Mouse (Mus musculus) heart, postnatal 14 days (tissue): ENCODE measurements at regions not wholly inside any gene's neighbourhood (a gene's known extent, or its start where the extent isn't known, plus 50 kb on each side); places are given as distances from the start of the nearest gene placed in this dataset.

Experiments used
- DNase-seq, 2 experiments: peaks; one replicate each; pipeline ENCODE4 v3.0.0; 2021 to 2022
- intact Hi-C: fragments of 180-260 bp; cut with DNase I; formaldehyde crosslinking; loops from one replicate; pipeline ENCODE4 v1.15.1; 2025

DNA sequence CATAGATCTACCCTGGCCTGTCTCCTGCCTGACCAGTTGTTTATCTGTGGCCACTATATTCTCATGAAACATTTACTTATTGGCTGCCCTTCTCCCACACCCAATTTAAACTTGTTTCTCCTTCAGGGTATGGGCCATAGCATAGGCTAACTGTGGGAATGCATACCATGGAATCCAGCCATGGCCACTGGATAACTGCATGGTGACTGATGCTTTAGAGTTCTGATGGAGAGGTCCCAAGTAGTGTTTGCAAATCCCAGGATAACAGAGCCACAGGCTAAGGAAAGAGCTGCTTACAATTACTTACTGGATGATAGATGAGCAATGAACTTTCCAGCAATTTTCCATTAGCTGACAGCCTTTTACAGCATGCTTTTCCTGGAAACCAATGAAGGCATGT lies 139.5 kb upstream of the Sstr4 start:
- intact Hi-C loops, result no loop called here
- DNase-seq, result no peak

DNA sequence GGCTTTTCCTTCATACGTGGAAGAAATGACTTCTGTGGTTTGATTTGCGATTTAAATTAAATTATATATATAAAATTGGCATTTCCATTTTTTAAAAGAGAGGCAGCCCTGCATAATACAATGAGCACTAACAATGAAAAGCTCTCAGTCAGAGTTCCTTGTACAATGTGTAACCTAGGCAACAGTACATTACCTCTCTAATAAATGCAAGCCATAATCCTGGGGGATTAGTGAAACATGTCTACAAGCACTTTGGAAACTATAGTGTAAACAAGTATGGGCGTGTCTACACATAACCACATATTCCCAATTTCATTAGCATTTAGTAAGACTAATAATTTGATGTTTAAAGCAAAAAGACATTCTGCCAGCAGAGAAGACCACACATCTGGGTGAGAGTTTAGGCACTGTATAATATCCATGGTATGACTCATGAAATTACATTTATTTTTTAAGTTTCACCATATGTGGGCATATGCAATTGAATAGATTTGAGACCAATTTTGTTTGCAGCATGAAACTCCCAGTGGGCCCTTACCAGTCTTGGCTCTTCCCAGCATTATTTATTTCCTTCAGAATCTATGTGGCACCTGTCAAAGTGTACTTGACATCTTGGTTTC lies 130.9 kb upstream of the Sstr4 start:
- no peak for DNase-seq
- intact Hi-C loops, result no loop called here

DNA sequence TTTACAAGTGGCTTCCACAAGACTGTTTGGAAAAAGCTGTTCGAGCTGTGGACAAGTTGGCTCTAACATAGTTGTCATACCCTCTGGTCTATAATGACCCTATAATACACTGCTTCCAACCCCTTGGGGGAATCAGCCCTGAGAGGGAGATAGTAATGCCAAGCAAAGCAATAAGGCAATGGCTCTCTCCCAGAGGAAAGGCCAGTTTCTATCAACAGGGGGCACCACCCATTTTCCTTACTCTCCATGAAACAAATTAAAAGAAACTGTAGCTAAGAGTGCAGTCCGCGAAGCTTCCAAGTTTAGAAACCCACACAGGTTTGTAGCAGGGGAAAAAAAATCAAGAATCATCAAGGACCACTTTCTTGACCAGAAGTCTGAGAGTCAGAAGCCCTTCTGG lies 115.9 kb upstream of the Sstr4 start:
- DNase-seq, result peak in 1 of 2 experiments; percentile 7
- intact Hi-C loops, result loop anchor here (10.0 kb wide), 1 partner anchor 126 kb away; the partner anchor contains the start of gene Thbd

DNA sequence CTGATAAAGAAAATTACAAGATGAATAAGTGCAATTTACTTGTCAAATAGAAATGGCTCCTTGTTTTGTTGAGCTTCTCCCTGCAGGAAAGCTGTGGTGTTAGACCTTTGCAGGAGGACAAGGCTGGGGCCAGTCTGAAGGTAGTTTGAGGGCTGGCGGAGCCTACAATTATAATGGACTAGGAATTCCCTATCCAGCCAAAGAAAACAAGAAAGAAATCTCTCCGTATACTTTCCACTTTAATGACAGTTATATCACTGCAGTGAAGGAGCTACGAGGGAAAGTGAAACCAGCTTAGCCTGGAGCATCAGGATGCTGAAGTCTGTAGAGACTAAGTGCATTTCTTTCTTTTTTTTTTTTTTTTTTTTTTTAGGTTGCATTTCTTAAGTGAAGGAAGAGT lies 104.8 kb upstream of the Sstr4 start:
- intact Hi-C loops, result no loop called here
- no peak for DNase-seq

DNA sequence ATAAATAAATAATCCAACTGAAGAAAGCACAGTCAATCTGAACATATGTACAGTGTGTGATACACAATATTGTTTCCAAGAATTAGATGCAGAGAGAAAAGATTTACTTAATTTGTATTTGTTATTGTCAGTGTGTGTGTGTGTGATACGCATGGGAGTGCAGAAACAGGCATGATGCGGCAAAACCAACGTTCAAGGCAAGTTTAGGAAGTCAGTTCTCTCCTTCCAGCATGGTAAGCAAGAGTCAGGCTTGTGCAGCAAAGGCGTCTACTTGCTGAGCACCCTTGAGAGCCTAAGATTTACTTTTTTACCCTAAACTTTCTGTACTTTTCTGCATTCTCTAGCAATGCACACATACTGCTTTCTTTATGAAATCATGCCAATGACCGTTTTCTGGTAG lies 102.7 kb upstream of the Sstr4 start:
- DNase-seq, result no peak
- intact Hi-C loops, result no loop called here

DNA sequence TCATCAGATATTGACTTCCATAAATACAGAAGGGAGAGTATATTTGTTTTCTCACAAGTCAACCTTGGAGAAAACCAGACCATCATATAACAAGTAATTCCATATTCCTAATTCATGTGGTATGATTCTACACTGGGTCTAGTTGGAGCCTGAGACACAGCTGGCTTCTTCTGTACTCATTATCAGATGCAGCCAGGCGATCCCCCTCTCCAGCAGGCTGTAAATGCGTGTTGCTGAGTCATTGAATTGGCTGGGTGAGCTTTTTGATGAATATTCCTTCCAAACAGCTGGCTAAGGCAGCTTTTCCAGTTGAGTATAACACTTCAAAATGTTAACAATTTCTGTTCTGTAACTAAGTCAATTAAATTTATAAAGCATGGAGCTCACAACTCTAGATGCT lies 102.2 kb upstream of the Sstr4 start:
- intact Hi-C loops, result no loop called here
- DNase-seq, result peak in 1 of 2 experiments; percentile 22

DNA sequence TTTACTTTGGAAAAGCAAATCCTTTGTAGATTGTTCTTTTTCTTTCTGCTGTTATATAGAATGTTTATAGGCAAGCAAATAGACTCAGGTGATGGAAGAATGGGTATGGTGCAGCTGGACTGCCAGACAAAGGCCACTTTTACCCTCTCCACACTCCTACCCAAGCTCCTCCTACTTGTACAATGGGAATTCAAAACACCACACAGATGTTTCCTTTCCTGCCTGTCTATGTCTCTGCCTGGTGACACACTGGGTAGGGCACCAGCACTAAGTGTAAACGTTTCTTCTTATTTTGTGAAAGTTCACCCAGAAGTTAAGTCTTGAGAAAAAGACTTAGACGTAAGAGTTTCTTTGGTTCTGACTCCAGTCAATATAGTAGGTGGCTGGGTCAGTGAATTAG lies 94.3 kb upstream of the Sstr4 start:
- DNase-seq, result no peak
- intact Hi-C loops, result no loop called here

DNA sequence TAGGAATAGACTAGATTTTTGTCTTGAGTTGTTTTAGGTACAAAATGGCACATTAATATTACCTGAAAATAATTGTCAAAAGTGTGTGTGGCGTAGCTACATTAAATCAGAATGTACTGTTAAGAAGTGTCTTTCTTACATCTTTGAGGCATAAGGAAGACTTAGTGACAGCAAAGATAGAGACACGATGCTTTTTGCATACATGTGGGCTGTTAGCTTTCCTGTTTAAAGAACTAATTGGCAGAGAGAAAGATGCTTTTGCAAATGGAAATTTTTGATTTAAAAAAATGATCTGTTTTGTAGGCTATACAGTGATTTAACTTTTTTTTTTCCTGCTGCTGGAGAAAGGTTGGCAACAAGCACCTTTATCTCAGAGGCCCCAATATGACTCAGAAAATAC lies 82.9 kb upstream of the Sstr4 start:
- intact Hi-C loops, result no loop called here
- no peak for DNase-seq

DNA sequence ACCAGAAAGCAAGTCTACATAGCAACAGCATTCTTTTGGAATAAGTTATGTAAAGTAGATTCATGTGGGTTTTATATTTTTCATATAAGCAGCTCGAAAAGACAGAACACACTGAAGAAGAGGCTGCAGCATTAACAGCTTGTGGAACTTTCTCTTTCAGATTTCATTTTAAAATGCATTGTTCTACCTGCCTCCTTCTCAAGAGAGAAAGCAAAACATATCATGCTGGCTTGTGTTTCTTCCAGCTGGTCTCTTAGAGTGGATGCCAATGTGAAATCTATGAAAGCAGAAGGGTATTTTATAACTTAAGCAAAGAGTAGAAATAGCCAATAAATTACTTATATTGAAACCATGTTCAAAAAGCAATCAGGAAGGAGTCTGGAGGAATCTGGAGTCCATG lies 74.2 kb upstream of the Sstr4 start:
- no peak for DNase-seq
- intact Hi-C loops, result no loop called here

DNA sequence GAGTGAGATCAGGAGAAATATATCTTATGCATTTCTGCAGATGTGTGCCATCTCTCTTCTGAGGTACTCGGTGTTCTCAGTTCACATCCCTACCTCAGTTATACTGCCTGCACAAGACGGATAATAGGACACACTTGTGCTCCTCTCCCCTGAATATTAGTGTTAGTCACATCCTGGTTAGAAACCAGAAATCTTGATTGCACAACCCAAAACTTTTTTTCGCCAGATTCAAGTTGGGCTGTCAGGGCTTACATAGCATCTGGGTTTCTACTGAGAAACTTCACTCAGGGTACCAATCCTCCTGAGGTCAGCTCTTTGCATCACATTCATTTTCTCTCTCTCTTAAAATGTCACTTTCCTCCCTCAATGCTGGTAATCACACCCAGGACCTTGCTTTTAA lies 69.8 kb upstream of the Sstr4 start:
- no peak for DNase-seq

DNA sequence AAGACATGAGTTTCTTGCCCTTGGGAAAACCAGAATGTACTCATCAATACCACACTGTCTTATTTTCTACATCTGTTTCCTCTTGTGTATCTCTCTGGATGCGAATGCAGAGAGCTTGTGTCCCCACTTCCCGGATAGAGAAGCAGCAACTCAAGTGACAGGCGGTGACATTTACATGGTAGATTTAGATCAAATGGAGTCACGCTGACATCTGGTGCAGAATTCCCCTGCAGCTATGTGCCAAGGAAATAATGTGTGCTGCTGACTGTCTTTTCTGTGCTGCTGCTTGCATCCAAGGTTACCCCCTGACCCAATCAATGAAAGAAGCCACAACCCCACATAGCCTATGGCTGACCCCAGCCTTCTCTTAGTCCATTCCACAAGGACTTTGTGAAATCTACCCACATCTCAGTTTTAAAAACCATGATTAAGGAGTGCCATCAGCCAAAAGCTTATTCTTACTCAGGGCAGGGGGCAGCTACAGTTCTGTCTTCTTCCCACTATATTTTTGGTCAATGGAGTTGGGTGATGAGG lies 69.2 kb upstream of the Sstr4 start:
- DNase-seq, result no peak
- intact Hi-C loops, result no loop called here

More for the DNA sequence above, 69.8 kb upstream of the Sstr4 start:
- intact Hi-C loops, result no loop called here

DNA sequence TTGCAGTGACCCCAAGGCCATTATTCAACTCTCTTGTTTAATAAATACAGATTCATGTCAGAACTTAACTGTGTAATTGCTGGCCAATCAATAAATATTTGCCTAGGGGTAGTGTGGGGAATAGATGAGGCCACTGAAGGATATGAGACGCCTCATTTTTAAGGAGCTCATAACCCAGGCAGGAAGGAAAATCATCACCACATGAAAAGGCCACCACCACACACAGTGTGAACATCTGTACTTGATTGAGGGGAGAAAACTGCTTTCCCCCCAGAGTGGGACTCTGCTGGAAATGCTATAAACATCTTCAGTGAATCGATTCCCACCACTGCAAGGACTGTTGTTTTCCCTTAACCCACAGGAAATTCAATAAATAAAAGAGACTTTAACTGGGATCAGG lies 68.7 kb upstream of the Sstr4 start:
- intact Hi-C loops, result no loop called here
- DNase-seq, result no peak

DNA sequence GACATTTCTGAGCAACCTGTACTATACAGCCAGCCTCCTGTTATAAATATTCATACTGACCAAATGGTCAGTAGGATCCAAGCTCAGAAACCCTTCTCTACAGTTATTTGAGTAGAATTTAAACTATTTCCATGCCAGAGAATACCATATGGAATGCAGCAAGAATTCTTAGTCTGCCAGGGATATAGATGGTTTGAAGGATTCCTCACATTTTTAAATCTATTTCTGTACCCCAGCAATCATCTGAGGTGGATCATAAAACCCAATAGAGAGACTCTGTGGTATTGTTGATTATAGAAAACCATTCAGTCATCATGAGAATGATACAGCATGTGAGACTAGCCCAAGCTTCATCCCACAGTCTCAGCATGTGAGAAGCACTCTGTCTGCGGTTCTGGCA lies 67.6 kb upstream of the Sstr4 start:
- DNase-seq, result no peak
- intact Hi-C loops, result no loop called here

DNA sequence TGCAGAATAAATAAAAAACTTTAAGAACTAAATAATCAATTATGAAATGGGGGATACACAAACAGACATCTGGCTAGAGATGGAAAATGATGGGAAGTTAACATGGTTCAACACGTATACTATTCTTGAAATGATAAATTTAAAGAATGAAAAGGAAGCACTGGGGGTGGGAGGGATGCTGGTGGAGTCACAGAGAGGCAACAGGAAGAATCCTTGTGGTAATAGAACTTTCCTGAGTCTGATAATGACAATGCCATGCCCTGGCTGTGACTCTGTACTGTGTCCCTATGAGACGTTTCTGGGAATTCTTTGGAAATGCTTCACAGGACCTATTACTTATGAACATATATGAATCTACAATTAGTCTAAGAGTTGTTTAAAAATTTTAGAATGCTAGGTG lies 64.8 kb upstream of the Sstr4 start:
- intact Hi-C loops, result no loop called here
- no peak for DNase-seq

DNA sequence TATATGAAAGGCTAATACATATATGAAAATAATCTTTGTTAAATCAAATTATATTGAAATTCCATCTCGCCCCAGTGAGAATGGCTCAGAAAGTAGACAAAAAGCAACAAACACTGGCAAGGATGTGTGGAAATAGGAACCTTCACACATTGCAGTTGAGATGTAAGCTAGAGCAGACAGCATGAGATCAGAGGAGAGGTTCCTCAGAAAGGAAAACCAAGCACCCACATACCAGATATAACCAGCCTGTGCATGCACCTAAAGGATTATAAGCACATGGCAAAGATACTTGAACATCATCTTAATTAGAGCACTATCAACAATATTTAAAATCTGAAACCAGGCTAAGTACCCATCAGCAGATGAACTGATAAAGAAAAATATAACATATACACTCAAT lies 60.6 kb upstream of the Sstr4 start:
- intact Hi-C loops, result no loop called here
- DNase-seq, result no peak

DNA sequence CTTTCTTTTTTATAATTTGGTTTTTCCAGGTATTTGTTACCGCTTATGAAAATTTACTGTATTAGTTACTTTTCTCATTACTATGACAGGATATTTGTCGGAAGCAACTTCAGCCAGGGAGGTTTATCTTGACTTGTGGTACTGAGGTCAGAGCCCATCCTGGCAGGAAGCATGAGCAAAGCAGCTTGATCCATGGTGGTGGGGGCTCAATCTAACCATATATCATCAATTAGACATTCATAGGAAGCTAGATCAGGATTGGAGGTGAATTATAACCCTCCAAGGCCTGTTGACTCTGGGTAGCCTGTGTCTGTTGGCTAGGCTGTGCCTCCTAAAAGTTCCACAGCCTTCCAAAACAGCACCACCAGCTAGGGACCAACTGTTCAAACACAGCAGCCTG lies 58.5 kb upstream of the Sstr4 start:
- DNase-seq, result no peak

DNA sequence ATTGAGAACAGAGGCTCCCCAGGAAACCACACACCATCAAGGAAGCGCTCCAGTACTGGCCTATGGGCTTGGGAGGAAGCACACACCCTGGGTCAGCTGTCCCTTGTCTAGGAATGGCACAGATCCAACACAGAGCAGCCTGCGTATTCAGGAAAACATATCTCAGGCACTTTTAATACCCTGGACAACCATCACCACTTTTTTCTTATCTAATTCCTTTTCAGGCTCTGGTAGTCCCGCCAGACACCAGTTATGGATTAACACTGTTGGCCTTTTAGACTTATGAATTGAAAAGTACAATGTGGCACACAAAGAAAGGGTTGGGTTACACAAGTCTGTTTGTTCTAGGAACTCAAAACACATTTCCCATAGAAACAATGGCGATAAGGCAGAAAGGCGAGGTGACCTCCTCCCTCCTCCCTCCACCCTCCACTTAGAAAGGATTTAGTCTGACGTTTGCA lies 56.8 kb upstream of the Sstr4 start:
- peak; percentile 52 to 66 for DNase-seq
- intact Hi-C loops, result loop anchor here (5.0 kb wide), 1 partner anchor 166 kb away; no protein-coding TSS in a partner anchor

More for the DNA sequence above, 58.5 kb upstream of the Sstr4 start:
- intact Hi-C loops, result loop anchor here (5.0 kb wide), 1 partner anchor 164 kb away; no protein-coding TSS in a partner anchor

DNA sequence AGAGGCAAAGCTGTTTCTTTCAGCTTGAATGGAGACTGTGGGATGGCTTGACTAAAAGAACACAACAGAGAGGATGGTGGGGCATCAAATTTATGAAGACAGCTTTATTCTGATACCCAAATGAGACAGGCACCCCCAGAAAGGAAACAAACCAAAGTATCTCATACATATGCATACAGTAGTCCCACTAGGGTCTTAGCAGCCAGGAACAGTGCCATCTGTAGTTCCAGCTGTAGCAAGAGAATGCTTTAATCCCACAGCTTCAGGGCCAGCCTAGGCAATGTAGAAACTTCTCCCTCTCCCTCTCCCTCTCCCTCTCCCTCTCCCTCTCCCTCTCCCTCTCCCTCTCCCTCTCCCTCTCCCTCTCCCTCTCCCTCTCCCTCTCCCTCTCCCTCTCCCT lies 56.2 kb upstream of the Sstr4 start:
- intact Hi-C loops, result loop anchor here (5.0 kb wide), 1 partner anchor 167 kb away; no protein-coding TSS in a partner anchor
- no peak for DNase-seq

DNA sequence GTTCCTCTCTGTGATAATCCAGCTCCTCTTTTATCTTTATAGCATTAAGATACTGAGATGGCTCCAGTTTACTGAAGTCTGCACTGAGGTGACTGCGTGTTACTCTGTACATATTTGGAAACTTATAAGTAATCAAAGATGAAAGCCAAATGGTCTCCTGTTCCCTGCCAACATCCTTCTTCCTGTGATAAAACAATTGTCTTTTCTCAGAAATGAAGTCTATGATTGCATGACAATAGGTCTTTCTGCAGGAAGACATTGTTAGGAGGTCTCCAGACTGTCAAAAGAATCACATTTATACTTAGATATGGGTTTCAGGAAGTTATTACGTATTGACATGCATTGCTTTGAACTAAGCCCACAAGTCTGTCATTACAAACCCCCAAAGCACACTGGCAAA lies 51.0 kb upstream of the Sstr4 start:
- no peak for DNase-seq
- intact Hi-C loops, result no loop called here
